Mouse (Mus musculus): ENCODE measurements around the gene Nkx2-2. TPM values are rescaled to one million over a fixed set of nuclear protein-coding genes. Genes with fewer than 3 reads are reported as not detected.

Gene Nkx2-2
- polyA plus RNA-seq (2012; rRNA removed) = not detected in 2 replicates

DNA sequence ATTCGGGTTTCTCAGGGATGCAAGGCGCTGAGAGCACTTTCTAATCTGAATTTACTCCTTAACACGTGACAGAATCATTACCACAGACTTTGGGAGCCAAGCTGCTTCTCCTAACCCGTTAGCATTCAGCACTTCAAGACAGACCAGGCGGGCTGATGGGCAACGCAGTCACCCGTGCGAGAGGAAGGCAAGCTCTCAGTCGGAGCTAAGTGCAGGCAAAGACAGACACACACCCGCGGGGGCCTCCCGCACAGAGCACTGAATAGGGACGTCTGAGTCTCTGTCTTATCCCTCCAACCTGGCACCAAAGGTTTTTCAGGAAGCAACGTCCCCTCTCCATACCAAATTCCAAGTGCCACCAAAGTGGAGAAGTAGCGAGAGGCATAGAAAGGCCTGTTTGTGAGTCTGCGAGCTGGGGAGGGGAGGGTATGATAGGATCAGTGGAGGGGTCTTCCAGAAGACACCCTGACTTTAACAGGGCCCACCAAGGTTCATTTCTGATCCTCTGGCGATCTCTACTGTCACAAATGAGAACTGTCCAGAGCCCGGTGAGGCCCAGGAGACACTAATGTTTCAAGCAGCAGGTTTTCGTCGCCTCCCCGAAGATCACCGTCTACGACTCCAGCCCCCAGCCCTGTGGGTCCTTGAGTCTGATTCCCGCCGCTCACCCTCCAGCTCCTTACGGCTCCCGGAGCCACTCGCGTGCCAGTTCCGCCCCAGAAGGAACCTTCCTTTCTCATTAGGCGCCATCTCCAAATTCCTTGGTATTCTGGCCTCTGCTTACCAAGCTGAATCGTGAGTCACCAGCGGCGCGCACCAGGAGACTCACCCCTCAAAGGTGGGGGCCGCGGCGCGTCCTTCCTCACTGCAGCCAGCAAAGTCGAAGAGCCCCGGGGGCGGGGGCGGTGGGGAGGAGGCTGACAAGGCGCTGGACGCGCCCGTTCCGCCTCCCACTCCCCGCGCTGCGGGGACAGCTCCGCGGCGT lies at the start of gene Nkx2-2:
Gene Nkx2-2, minus strand, starts transcription at position 973 of the 985 bp plus-strand sequence.
- no peak for DNase-seq (ENCODE audit: low spot score)

DNA sequence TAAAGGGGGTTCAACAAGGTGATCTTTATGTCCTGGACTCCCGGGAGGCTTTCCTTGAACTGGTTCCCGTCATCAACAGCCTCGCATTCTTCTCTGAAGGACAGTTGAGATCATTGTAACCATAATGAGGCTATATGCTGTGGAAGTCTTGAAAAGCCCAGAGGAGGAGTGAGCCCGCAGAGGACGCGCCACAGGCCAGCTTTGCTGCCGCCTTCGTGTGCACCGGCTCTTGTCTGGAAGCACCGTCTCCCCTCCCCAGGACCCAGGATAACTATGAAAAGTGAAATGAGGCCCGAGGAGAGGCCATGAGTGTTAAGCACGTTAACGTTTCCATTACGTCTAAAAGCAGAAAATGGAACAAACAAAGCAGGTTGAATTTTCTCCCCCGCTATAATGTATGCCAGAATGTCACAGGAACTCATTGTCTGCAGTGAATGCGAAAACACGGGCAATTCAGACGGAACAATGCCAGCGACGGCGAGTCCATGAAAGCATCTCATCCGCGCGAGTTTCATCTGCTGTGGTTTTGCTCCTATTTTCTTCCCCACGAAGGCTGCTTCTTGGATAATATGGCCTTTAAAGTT lies 41.8 kb upstream of the Nkx2-2 start:
- DNase-seq (ENCODE audit: low spot score) = no peak

DNA sequence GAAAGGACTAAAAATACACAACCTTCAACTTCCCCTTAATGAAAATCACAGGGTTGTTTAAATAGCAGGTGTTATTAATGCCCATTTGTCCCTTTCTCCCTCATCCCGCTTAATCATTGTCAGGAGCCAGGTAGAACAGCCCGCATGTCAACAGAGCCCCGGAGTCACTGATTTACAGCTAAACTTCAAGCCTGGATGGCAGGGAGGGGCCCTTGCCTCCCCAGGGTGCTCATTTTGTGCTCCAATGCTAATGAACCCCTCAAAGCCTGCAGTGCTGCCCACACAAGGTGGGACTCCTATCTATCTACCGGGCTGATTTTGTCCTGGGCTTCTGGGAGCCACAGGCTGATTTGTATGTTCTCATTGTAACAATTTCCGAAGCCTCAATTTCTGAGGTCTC lies 37.1 kb upstream of the Nkx2-2 start:
- DNase-seq (ENCODE audit: low spot score) = no peak

DNA sequence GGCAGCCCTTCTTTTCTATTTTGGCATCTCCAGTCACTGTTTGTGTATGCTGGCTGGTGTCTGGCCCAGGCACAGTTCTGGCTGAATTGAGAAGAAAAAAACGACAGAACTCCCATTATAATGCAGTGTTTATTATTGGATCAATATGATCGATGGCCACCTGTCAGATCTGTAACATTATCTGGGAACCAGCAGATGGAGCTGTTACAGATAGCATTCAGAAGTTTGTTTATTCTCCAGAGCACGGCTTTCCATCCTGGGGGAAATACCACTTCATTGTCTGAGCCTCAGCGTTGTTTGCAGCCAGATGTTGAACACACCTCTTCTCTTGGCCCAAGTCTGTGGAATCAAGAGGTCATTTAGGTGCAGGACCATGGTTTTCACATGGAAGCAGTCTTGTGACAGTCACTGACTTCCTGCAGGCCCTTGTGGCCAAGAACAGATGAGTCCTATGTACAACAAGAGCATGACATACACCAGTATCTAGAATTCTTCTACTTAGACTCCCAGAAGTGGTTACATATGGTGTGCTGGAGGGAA lies 11.1 kb upstream of the Nkx2-2 start:
- no peak for DNase-seq (ENCODE audit: low spot score)

DNA sequence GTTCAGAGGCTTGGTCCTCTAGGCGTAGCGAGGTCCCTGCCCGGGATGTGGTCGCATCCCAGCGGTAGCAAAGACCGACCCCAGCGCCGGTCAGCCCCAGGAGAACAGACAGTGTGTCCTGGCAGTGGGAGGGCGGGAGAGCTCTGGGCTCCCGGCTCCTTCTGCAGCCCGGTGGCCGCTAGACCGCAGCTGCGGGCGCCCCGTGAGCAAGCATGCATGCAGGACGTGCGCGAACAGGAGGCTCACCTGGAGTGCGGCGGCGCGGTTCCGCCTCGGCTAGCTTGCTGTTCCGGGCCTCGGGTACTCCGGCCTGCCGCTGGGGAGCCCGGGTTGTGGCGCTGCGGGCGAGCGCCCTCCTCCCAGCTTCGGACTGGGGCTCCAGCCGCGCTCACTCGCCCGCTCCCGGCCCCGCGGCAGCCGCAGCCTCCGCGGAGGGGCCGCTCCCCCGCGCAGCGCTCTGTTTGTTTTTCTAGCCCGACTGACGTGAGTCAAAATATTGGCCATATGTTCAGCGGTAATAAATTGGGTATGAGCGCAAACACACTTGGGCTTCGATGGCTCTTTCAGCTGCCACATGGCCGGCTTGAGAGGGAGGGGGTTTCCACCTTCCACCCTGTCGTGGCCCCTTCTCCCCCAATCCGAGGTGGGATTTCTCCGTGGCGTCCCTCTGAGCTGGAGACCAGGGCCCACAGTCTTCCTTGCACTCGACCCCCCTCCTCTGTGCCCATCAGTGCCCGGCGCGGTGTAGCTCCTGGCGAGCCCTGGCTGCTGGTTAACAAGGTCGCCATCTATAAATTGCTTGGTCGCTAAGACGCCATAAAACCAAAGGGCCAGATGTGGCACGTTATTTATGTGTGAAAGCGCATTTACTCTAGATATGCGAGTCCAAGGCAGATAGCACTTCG lies 920 bp upstream of the Nkx2-2 start:
- no peak for DNase-seq (ENCODE audit: low spot score)

DNA sequence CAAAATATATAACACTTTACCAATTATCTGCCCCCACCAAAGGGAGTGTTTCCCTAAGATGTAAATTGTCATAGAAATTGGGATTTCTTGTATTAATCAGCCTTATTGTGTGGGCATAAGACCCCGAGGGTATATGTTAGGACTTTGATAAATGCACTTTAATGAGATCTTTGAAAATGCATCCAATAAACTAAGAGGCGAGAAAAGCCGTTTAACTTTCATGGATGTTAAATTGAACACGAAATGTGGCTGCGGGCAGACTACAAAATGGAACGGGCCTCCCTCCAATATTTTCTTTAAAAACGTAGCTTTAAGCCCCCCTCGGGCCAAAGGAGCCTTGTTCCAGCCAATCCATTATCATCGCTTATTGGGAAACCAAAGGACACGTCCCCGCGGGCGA lies 1.3 kb downstream of the Nkx2-2 start:
- no peak for DNase-seq (ENCODE audit: low spot score)

DNA sequence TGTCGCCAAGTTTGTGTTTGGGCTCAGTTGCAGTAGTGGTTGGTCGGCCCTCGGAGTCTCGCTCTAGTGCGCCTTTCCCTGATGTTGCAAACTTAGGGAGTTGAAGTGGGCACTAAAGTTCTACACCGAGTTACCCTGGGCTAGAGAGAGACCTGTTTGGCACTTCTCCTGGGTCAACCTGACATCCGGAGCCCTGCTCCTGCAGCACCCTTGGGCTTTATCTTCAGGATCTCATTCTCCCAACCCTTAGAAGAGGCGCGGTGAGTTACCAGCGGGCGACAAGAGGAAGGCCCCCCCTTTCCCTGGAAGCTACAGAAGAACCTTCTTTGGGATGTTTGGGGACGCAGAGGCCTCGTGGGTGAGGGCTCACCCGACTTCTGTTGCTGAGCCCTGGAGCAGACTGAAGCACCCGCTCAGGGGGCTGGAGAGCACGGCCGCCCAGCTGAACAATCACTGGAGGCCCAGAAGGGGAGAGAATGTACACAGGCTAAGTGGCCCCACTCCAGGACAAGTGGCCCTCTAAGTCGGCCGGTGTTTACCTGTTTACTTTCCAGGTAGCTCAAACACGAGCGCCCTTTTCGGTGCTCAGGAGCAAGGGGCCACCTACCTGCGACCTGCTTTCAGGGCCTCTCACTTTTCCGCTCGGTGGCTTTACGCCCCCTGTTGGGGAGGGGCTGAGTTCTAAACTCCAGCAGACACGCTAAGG lies 3.6 kb downstream of the Nkx2-2 start:
- DNase-seq (ENCODE audit: low spot score) = no peak

DNA sequence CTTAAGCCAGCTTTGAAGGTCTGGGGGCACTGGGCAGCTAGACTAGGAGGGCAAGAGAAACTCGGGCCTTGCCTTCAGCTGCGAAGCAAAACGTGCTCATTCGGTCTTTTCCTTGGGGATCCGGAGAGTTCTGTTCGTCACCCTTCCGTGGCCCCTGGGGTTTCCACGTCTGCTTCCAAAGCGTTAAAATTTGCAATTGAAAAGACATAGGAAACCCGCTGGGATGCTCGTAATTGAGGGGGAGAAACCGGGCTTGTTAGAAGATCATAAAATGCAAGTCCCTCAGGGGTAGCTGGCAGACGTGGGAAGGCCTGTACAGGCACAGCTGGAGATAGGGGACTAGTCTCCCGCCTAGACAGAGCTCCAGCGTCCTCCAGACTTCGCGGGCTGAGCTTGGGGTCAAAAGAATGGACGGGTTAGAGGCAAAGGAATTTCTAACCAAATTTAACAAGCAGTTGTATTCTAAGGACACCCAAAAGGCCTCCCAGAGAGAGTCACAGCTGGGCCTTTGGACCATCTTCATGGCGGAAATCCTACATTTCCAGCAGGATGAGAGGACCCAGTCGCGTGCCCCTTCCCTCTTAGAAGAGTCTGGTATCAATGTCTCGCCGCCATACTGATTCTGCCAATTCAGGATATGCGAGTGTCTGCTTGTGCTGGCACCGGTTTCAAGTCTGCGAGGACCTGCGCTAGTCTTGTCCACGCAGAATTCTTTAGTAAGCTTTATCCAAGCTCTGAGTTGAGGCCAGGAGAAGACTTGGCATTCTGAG lies 4.3 kb downstream of the Nkx2-2 start:
- DNase-seq (ENCODE audit: low spot score) = no peak

DNA sequence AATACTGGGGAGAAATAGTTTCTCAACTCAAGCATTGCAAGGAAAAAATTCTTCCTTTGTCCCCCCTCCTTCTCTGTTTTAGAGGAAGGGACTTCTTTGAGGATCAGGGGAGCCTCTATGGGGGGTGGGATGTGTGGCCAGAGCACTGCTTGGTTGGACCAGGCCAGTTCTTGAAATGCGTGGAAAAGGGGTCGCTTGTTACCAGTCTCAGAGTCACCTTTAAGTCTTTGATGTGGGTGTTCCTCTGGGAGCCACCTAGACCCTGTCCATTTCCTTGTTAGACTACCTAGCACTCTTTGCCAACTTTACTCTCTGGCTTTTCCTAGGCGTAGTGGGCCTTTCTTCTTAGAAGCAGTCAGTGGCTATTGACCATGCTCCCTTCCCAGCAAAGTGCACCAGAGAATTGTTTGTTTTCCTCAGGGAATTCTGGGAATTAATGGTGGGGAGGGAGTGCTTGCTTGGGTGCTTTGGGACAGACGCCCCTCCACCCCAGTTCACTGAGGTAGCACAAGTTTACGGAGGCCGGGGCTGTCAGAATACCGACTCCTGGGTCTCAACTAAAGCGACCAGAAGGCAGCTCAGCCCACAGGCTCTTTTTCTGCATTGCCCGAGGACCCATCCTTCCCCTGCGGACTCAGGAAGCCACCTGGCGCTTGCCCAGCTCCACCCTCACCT lies 5.0 kb downstream of the Nkx2-2 start:
- no peak for DNase-seq (ENCODE audit: low spot score)

DNA sequence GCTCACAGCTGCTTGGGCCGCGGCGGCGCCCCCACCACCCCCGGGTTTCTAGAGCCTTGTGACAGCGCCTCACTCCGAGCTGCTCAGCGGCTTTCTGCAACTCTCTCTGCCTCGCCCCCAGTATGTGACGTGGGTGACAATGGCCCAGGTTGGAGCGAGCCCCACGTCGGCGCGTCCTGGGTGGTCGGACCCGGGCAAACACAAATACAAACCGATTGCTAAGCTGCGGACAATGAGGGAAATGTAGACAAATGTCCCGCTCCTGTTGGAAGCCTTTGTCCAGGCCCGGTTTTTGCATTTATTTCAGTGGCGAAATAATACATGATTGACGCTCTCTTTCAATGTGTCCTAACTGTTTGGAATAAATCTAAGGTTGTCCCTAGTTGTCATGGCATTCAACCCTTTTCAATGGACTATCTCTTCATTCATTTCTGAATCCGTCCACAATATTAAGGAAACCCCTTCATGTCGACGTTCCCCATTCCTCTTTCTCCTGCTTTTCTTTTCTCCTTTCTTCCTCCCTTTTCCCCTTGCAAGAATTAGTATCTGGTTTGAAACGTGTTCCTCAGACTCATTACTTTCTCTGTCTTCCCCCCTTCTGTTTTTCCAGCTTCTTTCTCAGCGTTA lies 5.9 kb downstream of the Nkx2-2 start:
- no peak for DNase-seq (ENCODE audit: low spot score)

DNA sequence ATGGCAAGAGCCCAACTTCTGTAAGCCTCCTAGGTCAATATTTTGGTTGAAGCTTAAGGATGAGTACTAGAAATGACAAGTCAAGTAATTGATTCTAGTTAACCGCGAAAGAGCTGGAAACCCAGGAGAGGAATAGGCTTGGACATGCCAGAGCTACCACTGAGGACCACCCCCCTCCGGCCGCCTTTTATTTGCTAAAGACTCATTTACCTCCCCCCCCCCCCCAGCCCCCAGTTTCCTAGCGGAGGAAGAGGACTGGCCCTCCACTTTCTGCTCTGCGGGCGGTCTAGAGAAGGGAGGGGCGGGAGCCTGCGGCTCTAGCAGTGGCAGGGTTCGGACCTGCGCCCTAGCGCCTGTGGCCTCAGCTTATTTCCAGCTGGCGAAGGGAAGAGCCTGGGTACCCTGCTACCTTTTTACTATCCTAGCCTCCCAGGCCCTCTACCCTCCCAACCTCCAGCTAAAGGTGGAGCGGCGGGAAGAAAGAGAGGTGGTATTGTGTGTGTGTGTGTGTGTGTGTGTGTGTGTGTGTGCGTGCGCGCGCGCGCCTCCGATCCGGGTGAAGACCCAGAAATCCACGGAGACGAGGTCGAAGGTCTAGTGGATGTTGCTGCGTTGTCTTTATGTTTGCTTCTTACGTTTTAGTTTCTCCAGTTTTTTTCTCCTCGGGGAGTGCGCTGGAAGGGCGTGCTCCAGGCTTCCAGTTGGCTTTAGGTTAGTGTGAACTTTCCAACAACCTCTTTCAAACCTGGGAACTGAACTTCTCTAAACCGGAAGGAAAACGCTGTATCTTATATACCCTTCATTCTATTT lies 6.8 kb downstream of the Nkx2-2 start:
- no peak for DNase-seq (ENCODE audit: low spot score)

DNA sequence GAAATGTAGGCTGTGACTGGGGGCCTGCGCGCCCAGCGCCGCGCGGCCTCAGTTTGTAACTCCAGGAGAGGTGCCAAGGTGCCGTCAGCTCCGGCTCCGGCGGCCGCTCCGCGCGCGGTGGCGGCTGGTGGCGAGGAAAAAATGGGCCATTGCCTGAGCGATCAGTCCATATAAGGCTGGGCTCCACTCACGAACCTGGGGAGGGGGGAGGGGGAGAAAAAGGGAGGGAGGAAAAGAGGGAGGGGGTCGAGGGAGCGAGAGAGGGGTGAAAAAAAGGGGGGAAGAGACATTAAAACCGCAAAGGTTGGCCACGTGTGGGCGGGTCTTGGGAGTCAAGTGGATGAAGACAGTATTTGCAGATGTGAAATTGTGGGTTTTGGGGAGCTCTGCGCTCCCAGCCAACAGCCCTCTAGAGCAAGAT lies 7.8 kb downstream of the Nkx2-2 start:
- no peak for DNase-seq (ENCODE audit: low spot score)

DNA sequence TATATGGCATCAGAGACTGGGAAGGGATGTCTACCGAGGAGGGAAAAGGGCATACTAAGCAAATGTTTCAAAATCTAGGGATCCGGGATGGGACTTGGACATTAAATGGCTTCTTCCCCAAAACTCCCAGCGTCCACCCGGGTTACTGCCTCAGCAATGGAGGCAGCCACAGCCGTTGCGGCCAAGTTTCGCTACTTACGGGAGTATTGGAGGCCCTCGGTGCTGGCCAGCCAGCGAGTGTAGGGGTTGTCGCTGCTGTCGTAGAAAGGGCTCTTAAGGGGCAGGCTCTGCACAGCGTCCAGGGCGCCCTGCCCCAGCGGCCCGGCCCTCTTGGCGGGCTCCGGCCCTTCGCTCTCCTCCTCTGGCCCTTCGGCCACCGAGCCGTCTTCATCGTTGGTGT lies 8.5 kb downstream of the Nkx2-2 start:
- DNase-seq (ENCODE audit: low spot score) = no peak

DNA sequence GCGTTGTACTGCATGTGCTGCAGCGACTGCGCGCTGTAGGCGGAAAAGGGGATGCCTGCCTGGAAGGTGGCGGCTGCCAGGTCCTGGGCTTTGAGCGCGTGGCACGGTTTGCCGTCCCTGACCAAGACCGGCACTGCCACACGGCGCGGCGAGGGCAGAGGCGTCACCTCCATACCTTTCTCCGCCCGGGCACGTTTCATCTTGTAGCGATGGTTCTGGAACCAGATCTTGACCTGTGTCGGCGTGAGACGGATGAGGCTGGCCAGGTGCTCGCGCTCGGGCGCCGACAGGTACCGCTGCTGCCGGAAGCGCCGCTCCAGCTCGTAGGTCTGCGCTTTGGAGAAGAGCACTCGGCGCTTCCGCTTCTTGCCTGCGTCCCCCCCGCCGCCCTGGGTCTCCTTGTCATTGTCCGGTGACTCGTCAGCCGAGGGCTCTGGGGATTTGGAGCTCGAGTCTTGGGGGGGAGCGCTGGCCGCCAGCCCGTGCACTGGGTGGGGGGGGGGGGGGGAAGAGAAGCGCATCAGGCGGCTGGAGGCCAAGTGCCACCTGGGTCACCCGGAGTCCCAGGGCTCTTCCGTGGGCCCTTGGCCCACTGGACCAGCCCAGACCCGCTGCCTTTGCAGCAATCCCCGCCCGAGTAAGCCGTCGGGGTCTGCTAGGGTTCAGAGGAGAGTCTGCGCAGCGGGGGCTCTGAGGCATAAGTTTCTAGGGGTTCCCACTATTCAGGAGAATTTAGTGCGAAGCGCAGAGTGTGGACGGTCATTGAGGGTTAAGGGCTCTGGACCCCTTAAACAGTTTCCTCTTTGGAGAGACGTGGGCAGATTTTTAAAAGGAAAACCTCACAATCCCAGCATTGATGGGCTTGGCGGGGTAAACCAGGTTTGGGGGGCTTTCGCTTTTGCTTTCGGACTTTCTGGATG lies 9.7 kb downstream of the Nkx2-2 start:
- no peak for DNase-seq (ENCODE audit: low spot score)

DNA sequence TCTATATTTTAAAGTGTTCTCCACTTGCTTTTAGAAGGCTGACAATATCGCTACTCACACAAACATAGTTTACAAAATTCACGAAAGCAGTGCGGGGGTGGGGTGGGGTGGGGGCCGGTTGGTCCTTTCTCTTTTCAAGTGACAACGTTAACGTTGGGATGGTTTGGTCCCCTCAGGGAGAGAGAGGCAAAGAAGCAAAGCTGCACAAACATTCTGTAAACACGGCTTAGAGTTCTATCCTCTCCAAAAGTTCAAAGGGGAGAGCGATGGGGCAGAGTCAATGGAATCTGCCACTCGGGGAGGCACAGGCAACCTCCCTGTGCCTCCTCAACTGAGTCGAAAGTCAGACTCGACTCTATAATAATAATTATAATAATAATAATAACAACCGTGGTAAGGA lies 10.5 kb downstream of the Nkx2-2 start:
- DNase-seq (ENCODE audit: low spot score) = no peak

DNA sequence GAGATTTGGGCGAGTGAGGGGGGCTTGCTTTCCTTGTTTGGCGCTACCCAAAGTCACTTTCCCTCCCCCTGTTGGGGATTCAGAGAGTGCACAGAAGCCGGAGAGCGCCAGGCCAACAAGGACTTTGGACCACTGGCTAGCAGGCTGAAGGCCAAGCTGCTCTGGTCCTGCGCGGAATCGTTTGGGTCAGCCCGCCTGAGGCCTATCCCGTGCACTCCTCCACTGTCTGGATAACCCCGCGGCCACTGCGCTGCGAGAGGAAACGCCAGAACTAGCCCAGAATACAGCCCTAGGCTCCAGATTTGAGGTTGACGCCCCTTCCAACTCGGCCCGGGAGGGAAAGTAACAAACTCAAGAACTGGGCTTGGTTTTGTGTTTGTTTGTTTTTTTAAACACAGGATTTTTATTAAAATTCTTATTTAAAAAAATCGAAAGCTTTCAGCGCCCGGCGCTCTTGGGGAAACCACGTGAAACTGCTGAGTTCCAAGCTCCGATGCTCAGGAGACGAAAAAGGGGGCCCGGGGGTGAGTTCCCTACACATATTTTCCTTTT lies 11.3 kb downstream of the Nkx2-2 start:
- no peak for DNase-seq (ENCODE audit: low spot score)

Data from urinary bladder, adult 2 months (tissue).